Mouse (Mus musculus): ENCODE data around the gene Gm28729.

Gene Gm28729

GRCm38 (mm10) chr9:96461607-96462006 lies 63.5 kb downstream of the Gm28729 start:
- Histone ChIP-seq H3K27me3 (ENCODE audit: insufficient read depth, low read length) (no peaks in the 10 kb centered on the region), H3K9me3 (ENCODE audit: low read length) (no peaks in the 10 kb centered on the region), H3K4me1 (replicated peaks; ENCODE audit: low read depth, low read length) (peaks cover 17% of the 10 kb centered on the region), H3K36me3 (ENCODE audit: insufficient read depth, low read length) (peaks cover 6% of the 10 kb centered on the region; the same call in 1 of the 2 replicates), H3K4me3 (replicated peaks; ENCODE audit: low read length) (no peak overlapping the region)
- no peak for TF ChIP-seq NANOG (IDR thresholded peaks at IDR 0.05; ENCODE audit: borderline replicate concordance, low read length)
- TF ChIP-seq CTCF (conservative IDR thresholded peaks at IDR 0.05; ENCODE audit: low read length) = peak; percentile 51
- no peak for TF ChIP-seq POU5F1 (IDR thresholded peaks at IDR 0.05; ENCODE audit: borderline replicate concordance, low read length)

- Histone ChIP-seq H3K36me3 (ENCODE audit: insufficient read depth, low read length) (no peaks in the 10 kb centered on the region), H3K4me1 (replicated peaks; ENCODE audit: low read depth, low read length) (peaks cover 20% of the 10 kb centered on the region), H3K9me3 (ENCODE audit: low read length) (no peaks in the 10 kb centered on the region), H3K4me3 (replicated peaks; ENCODE audit: low read length) (0 out of 2 replicates have a peak overlapping the region, but pooled peaks have one; percentile 23), H3K27me3 (ENCODE audit: insufficient read depth, low read length) (no peaks in the 10 kb centered on the region)
- TF ChIP-seq POU5F1 (IDR thresholded peaks at IDR 0.05; ENCODE audit: borderline replicate concordance, low read length) (no peak), NANOG (IDR thresholded peaks at IDR 0.05; ENCODE audit: borderline replicate concordance, low read length) (no peak), CTCF (conservative IDR thresholded peaks at IDR 0.05; ENCODE audit: low read length) (no peak)
Observed at GRCm38 (mm10) chr9:96460117-96460865, 64.8 kb downstream of the Gm28729 start.

GRCm38 (mm10) chr9:96455618-96456017 lies 69.4 kb downstream of the Gm28729 start:
- H3K4me1 ChIP-seq (replicated peaks; ENCODE audit: low read depth, low read length) = peaks cover 24% of the 10 kb centered on the region
- no peaks in the 10 kb centered on the region for H3K9me3 ChIP-seq (ENCODE audit: low read length)
- no peak overlapping the region for H3K4me3 ChIP-seq (replicated peaks; ENCODE audit: low read length)
- TF ChIP-seq NANOG (IDR thresholded peaks at IDR 0.05; ENCODE audit: borderline replicate concordance, low read length) (no peak), POU5F1 (IDR thresholded peaks at IDR 0.05; ENCODE audit: borderline replicate concordance, low read length) (no peak), CTCF (conservative IDR thresholded peaks at IDR 0.05; ENCODE audit: low read length) (no peak)
- H3K27me3 ChIP-seq (ENCODE audit: insufficient read depth, low read length) = peaks cover 3% of the 10 kb centered on the region
- H3K36me3 ChIP-seq (ENCODE audit: insufficient read depth, low read length) = no peaks in the 10 kb centered on the region

- H3K27me3 ChIP-seq (ENCODE audit: insufficient read depth, low read length) = peaks cover 3% of the 10 kb centered on the region
- TF ChIP-seq POU5F1 (IDR thresholded peaks at IDR 0.05; ENCODE audit: borderline replicate concordance, low read length) (no peak), NANOG (IDR thresholded peaks at IDR 0.05; ENCODE audit: borderline replicate concordance, low read length) (no peak), CTCF (conservative IDR thresholded peaks at IDR 0.05; ENCODE audit: low read length) (no peak)
- peaks cover 7% of the 10 kb centered on the region; the same call in 1 of the 2 replicates for H3K4me1 ChIP-seq (replicated peaks; ENCODE audit: low read depth, low read length)
- no peaks in the 10 kb centered on the region for H3K36me3 ChIP-seq (ENCODE audit: insufficient read depth, low read length)
- H3K9me3 ChIP-seq (ENCODE audit: low read length) = no peaks in the 10 kb centered on the region
- H3K4me3 ChIP-seq (replicated peaks; ENCODE audit: low read length) = no peak overlapping the region
Observed at GRCm38 (mm10) chr9:96452956-96453355, 72.1 kb downstream of the Gm28729 start.

GRCm38 (mm10) chr9:96450900-96451720 lies 74.0 kb downstream of the Gm28729 start:
- H3K9me3 ChIP-seq (ENCODE audit: low read length) = no peaks in the 10 kb centered on the region
- H3K36me3 ChIP-seq (ENCODE audit: insufficient read depth, low read length) = no peaks in the 10 kb centered on the region
- no peak for TF ChIP-seq POU5F1 (IDR thresholded peaks at IDR 0.05; ENCODE audit: borderline replicate concordance, low read length)
- peaks cover 6% of the 10 kb centered on the region; the same call in 1 of the 2 replicates for H3K4me1 ChIP-seq (replicated peaks; ENCODE audit: low read depth, low read length)
- H3K27me3 ChIP-seq (ENCODE audit: insufficient read depth, low read length) = peaks cover 3% of the 10 kb centered on the region
- no peak overlapping the region for H3K4me3 ChIP-seq (replicated peaks; ENCODE audit: low read length)

GRCm38 (mm10) chr9:96449514-96449913 lies 75.5 kb downstream of the Gm28729 start:
- TF ChIP-seq NANOG (IDR thresholded peaks at IDR 0.05; ENCODE audit: borderline replicate concordance, low read length) (no peak), CTCF (conservative IDR thresholded peaks at IDR 0.05; ENCODE audit: low read length) (no peak)
- Histone ChIP-seq H3K4me3 (replicated peaks; ENCODE audit: low read length) (no peak overlapping the region), H3K9me3 (ENCODE audit: low read length) (no peaks in the 10 kb centered on the region), H3K36me3 (ENCODE audit: insufficient read depth, low read length) (no peaks in the 10 kb centered on the region), H3K4me1 (replicated peaks; ENCODE audit: low read depth, low read length) (peaks cover 4% of the 10 kb centered on the region; the same call in 1 of the 2 replicates), H3K27me3 (ENCODE audit: insufficient read depth, low read length) (peaks cover 3% of the 10 kb centered on the region)

- Histone ChIP-seq H3K4me3 (replicated peaks; ENCODE audit: low read length) (no peak overlapping the region), H3K4me1 (replicated peaks; ENCODE audit: low read depth, low read length) (peaks cover 15% of the 10 kb centered on the region), H3K27me3 (ENCODE audit: insufficient read depth, low read length) (peaks cover 15% of the 10 kb centered on the region), H3K9me3 (ENCODE audit: low read length) (no peaks in the 10 kb centered on the region), H3K36me3 (ENCODE audit: insufficient read depth, low read length) (no peaks in the 10 kb centered on the region)
- TF ChIP-seq NANOG (IDR thresholded peaks at IDR 0.05; ENCODE audit: borderline replicate concordance, low read length) (no peak), POU5F1 (IDR thresholded peaks at IDR 0.05; ENCODE audit: borderline replicate concordance, low read length) (no peak), CTCF (conservative IDR thresholded peaks at IDR 0.05; ENCODE audit: low read length) (no peak)
Observed at GRCm38 (mm10) chr9:96445351-96445750, 79.7 kb downstream of the Gm28729 start.

- Histone ChIP-seq H3K4me3 (replicated peaks; ENCODE audit: low read length) (no peak overlapping the region), H3K36me3 (ENCODE audit: insufficient read depth, low read length) (no peaks in the 10 kb centered on the region), H3K27me3 (ENCODE audit: insufficient read depth, low read length) (peaks cover 46% of the 10 kb centered on the region), H3K4me1 (replicated peaks; ENCODE audit: low read depth, low read length) (peaks cover 36% of the 10 kb centered on the region), H3K9me3 (ENCODE audit: low read length) (no peaks in the 10 kb centered on the region)
- TF ChIP-seq NANOG (IDR thresholded peaks at IDR 0.05; ENCODE audit: borderline replicate concordance, low read length) (no peak), CTCF (conservative IDR thresholded peaks at IDR 0.05; ENCODE audit: low read length) (no peak), POU5F1 (IDR thresholded peaks at IDR 0.05; ENCODE audit: borderline replicate concordance, low read length) (no peak)
Observed at GRCm38 (mm10) chr9:96442081-96442480, 83.0 kb downstream of the Gm28729 start.
